Mouse (Mus musculus): ENCODE results near the gene Tnr. TPM values are rescaled to one million over a fixed set of nuclear protein-coding genes. Genes with fewer than 3 reads are reported as not detected.

Gene Tnr
- total and polyA plus RNA-seq, 3 experiments: not detected

- Histone ChIP-seq H3K9ac (ENCODE audit: insufficient read depth, low read depth) (no peak overlapping the region), H3K36me3 (replicated peaks in 1 of 2; ENCODE audit: control insufficient read depth in 1 of 2, insufficient read depth in 1 of 2, low read length in 1 of 2) (no peaks in the 10 kb centered on the region), H3K9me3 (replicated peaks; ENCODE audit: low read length) (no peaks in the 10 kb centered on the region), H3K4me1 (ENCODE audit: control insufficient read depth in 1 of 2, insufficient read depth in 2 of 2) (no peaks in the 10 kb centered on the region), H3K27me3 (replicated peaks) (peaks cover 83% of the 10 kb centered on the region), H3K79me2 (replicated peaks; ENCODE audit: control insufficient read depth, extremely low read depth, insufficient read depth, poor library complexity, severe bottlenecking) (no peaks in the 10 kb centered on the region), H3K27ac (ENCODE audit: insufficient read depth, low read depth) (no peak overlapping the region), H3K4me2 (ENCODE audit: insufficient read depth, low read depth, poor library complexity, severe bottlenecking) (no peak overlapping the region), H3K4me3 (replicated peaks in 1 of 3; ENCODE audit: low read depth in 2 of 3, low read length in 2 of 3, poor library complexity in 1 of 3) (no peak overlapping the region)
- DNase-seq (ENCODE audit: extremely low read depth): no peak
- no peak for TF ChIP-seq CHD1 (IDR thresholded peaks at IDR 0.05; ENCODE audit: low read depth, low read length)
- TF ChIP-seq SMC3 (IDR thresholded peaks at IDR 0.05; ENCODE audit: low read depth, low read length): no peak
- TF ChIP-seq UBTF (IDR thresholded peaks at IDR 0.05; ENCODE audit: low read depth, low read length): no peak
- TF ChIP-seq ETS1 (conservative IDR thresholded peaks at IDR 0.05; ENCODE audit: low read depth, low read length): no peak
- no peak for TF ChIP-seq HCFC1 (IDR thresholded peaks at IDR 0.05; ENCODE audit: low read depth, low read length)
- TF ChIP-seq MEF2A (IDR thresholded peaks at IDR 0.05; ENCODE audit: borderline replicate concordance, low read depth, low read length): no peak
- TF ChIP-seq PAX5 (IDR thresholded peaks at IDR 0.05; ENCODE audit: low read length): no peak
- no peak for TF ChIP-seq IRF4 (IDR thresholded peaks at IDR 0.05; ENCODE audit: low read depth, low read length)
- no peak for TF ChIP-seq SIN3A (IDR thresholded peaks at IDR 0.05; ENCODE audit: low read length)
- no peak for TF ChIP-seq RAD21 (IDR thresholded peaks at IDR 0.05; ENCODE audit: low read depth, low read length)
- TF ChIP-seq ZC3H11A (IDR thresholded peaks at IDR 0.05; ENCODE audit: low read depth, low read length): no peak
- TF ChIP-seq E2F4 (IDR thresholded peaks at IDR 0.05; ENCODE audit: insufficient replicate concordance, low read depth, low read length): no peak
- TF ChIP-seq CTCF (conservative IDR thresholded peaks at IDR 0.05 in 1 of 2, IDR thresholded peaks at IDR 0.05 in 1 of 2; ENCODE audit: low read depth in 2 of 2, low read length in 2 of 2): no peak
- no peak for TF ChIP-seq MXI1 (IDR thresholded peaks at IDR 0.05; ENCODE audit: low read depth, low read length)
- dilution Hi-C loops (cut with MboI; ENCODE audit: extremely low pct_ligation_motif_present, extremely low pct_unique_long_range_greater_than_20kb, low sequenced_read_pairs): no loop called here
- in situ Hi-C loops (cut with MboI; ENCODE audit: low pct_ligation_motif_present, low pct_unique_long_range_greater_than_20kb, low sequenced_read_pairs): no loop called here
Measured at GRCm38 (mm10) chr1:159686476-159687231, 163.1 kb downstream of the Tnr start.

- Histone ChIP-seq H3K4me3 (replicated peaks in 1 of 3; ENCODE audit: low read depth in 2 of 3, low read length in 2 of 3, poor library complexity in 1 of 3) (no peak overlapping the region), H3K4me2 (ENCODE audit: insufficient read depth, low read depth, poor library complexity, severe bottlenecking) (no peak overlapping the region), H3K36me3 (replicated peaks in 1 of 2; ENCODE audit: control insufficient read depth in 1 of 2, insufficient read depth in 1 of 2, low read length in 1 of 2) (no peaks in the 10 kb centered on the region), H3K9me3 (replicated peaks; ENCODE audit: low read length) (no peaks in the 10 kb centered on the region), H3K79me2 (replicated peaks; ENCODE audit: control insufficient read depth, extremely low read depth, insufficient read depth, poor library complexity, severe bottlenecking) (no peaks in the 10 kb centered on the region), H3K4me1 (ENCODE audit: control insufficient read depth in 1 of 2, insufficient read depth in 2 of 2) (no peaks in the 10 kb centered on the region), H3K9ac (ENCODE audit: insufficient read depth, low read depth) (no peak overlapping the region), H3K27me3 (replicated peaks) (peaks cover 77% of the 10 kb centered on the region), H3K27ac (ENCODE audit: insufficient read depth, low read depth) (no peak overlapping the region)
- no peak for DNase-seq (ENCODE audit: extremely low read depth)
- dilution Hi-C loops (cut with MboI; ENCODE audit: extremely low pct_ligation_motif_present, extremely low pct_unique_long_range_greater_than_20kb, low sequenced_read_pairs) (no loop called here), in situ Hi-C loops (cut with MboI; ENCODE audit: low pct_ligation_motif_present, low pct_unique_long_range_greater_than_20kb, low sequenced_read_pairs) (no loop called here)
- TF ChIP-seq EP300 (IDR thresholded peaks at IDR 0.05; ENCODE audit: low read length) (no peak), HCFC1 (IDR thresholded peaks at IDR 0.05; ENCODE audit: low read depth, low read length) (no peak), ZKSCAN1 (IDR thresholded peaks at IDR 0.05; ENCODE audit: borderline replicate concordance, low read depth, low read length) (no peak), GABPA (IDR thresholded peaks at IDR 0.05; ENCODE audit: insufficient replicate concordance, low read depth, low read length) (no peak), KAT2A (IDR thresholded peaks at IDR 0.05; ENCODE audit: insufficient replicate concordance, low read length) (no peak), UBTF (IDR thresholded peaks at IDR 0.05; ENCODE audit: low read depth, low read length) (no peak)
Measured at GRCm38 (mm10) chr1:159696717-159697116, 173.1 kb downstream of the Tnr start.

Data from CH12.LX (cell line).